Mouse (Mus musculus) intestine, postnatal 0 days (tissue): ENCODE measurements at regions not wholly inside any gene's neighbourhood (a gene's known extent, or its start where the extent isn't known, plus 50 kb on each side); places are given as distances from the start of the nearest gene placed in this dataset.

Experiments
- ATAC-seq: fragments of 200-750 bp; cut with Nextera tagmentation; 2 replicates; pipeline ENCODE4 v1.8.0; 2017; ENCODE audit warnings: mild to moderate bottlenecking, moderate TSS enrichment, moderate library complexity
- H3K27ac ChIP-seq: fragments of 300-500 bp; sonication (generic); 2 replicates; pipeline ENCODE4 v1.5.1; 2014; ENCODE audit warnings: mild to moderate bottlenecking, low read depth, low read length, moderate library complexity
- H3K27me3 ChIP-seq: fragments of 300-500 bp; sonication (generic); replicated peaks from 2 replicates; pipeline ENCODE4 v1.6.1; 2014; ENCODE audit warnings: low read length, mixed read lengths; ENCODE audit not compliant: control insufficient read depth, insufficient read depth
- H3K36me3 ChIP-seq: fragments of 300-500 bp; sonication (generic); 2 replicates; pipeline ENCODE4 v1.6.1; 2014; ENCODE audit warnings: mild to moderate bottlenecking, moderate library complexity; ENCODE audit not compliant: control insufficient read depth, insufficient read depth
- H3K4me1 ChIP-seq: fragments of 300-500 bp; sonication (generic); replicated peaks from 2 replicates; pipeline ENCODE4 v1.6.1; 2014; ENCODE audit warnings: antibody characterized with exemption, low read length, mixed read lengths; ENCODE audit not compliant: control insufficient read depth, insufficient read depth
- H3K4me2 ChIP-seq: fragments of 300-500 bp; sonication (generic); replicated peaks from 2 replicates; pipeline ENCODE4 v1.6.1; 2014; ENCODE audit warnings: low read depth, mild to moderate bottlenecking, moderate library complexity
- H3K4me3 ChIP-seq: fragments of 300-500 bp; sonication (generic); 2 replicates; pipeline ENCODE4 v1.5.1; 2014; ENCODE audit warnings: low read depth, low read length
- H3K9ac ChIP-seq: fragments of 300-500 bp; sonication (generic); 2 replicates; pipeline ENCODE4 v1.6.1; 2014; ENCODE audit warnings: mild to moderate bottlenecking, low read depth, low read length
- H3K9me3 ChIP-seq: fragments of 300-500 bp; sonication (generic); 2 replicates; pipeline ENCODE4 v1.6.1; 2016; ENCODE audit warnings: mixed run types; ENCODE audit not compliant: control insufficient read depth
- CTCF ChIP-seq: sonication (generic); IDR thresholded peaks from 2 replicates; pipeline ENCODE4 v1.5.1; 2016; ENCODE audit warnings: low read depth, mild to moderate bottlenecking, control low read depth, antibody characterized with exemption, moderate library complexity
- WGBS: fragments of 180-500 bp; shearing (Covaris S2); extraction: QIAGEN DNeasy Blood & Tissue Kit; methylation state at CpG from one replicate; pipeline ENCODE4 v1.1.7; 2014; 5-methylcytosine and 5-hydroxymethylcytosine counted together

GRCm38 (mm10) chr2:137574845-137575449 is 458.5 kb upstream of the Jag1 start:
- TF ChIP-seq CTCF = no peak
- Histone ChIP-seq H3K9ac (no peak overlapping the region), H3K4me2 (no peak overlapping the region), H3K4me3 (no peak overlapping the region), H3K9me3 (no peaks in the 10 kb centered on the region), H3K27me3 (no peaks in the 10 kb centered on the region), H3K4me1 (no peaks in the 10 kb centered on the region), H3K36me3 (no peaks in the 10 kb centered on the region), H3K27ac (no peak overlapping the region)
- ATAC-seq = no peak
- 43% methylated on average over 4 of the region's 4 CpGs for WGBS

- no peak overlapping the region for H3K9ac ChIP-seq
- no peak overlapping the region for H3K4me2 ChIP-seq
- 100% methylated on average over 1 of the region's 1 CpGs for WGBS
- no peak overlapping the region for H3K4me3 ChIP-seq
- H3K9me3 ChIP-seq = no peaks in the 10 kb centered on the region
- no peaks in the 10 kb centered on the region for H3K4me1 ChIP-seq
- H3K36me3 ChIP-seq = no peaks in the 10 kb centered on the region
- TF ChIP-seq CTCF = no peak
- ATAC-seq = no peak
- H3K27me3 ChIP-seq = no peaks in the 10 kb centered on the region
- no peak overlapping the region for H3K27ac ChIP-seq
Measured at GRCm38 (mm10) chr2:137571146-137571545, 454.7 kb upstream of the Jag1 start.

GRCm38 (mm10) chr2:137566619-137567018 is 450.2 kb upstream of the Jag1 start:
- WGBS = 95% methylated on average over 3 of the region's 3 CpGs
- H3K36me3 ChIP-seq = no peaks in the 10 kb centered on the region
- no peak overlapping the region for H3K27ac ChIP-seq
- H3K4me3 ChIP-seq = no peak overlapping the region
- no peak for TF ChIP-seq CTCF
- no peak for ATAC-seq
- H3K9ac ChIP-seq = no peak overlapping the region
- H3K9me3 ChIP-seq = no peaks in the 10 kb centered on the region
- no peaks in the 10 kb centered on the region for H3K27me3 ChIP-seq
- H3K4me1 ChIP-seq = no peaks in the 10 kb centered on the region
- H3K4me2 ChIP-seq = no peak overlapping the region

- 78% methylated on average over 5 of the region's 5 CpGs for WGBS
- Histone ChIP-seq H3K27ac (no peak overlapping the region), H3K4me3 (no peak overlapping the region), H3K4me2 (no peak overlapping the region), H3K27me3 (no peaks in the 10 kb centered on the region), H3K9ac (no peak overlapping the region), H3K4me1 (no peaks in the 10 kb centered on the region), H3K9me3 (no peaks in the 10 kb centered on the region), H3K36me3 (no peaks in the 10 kb centered on the region)
- no peak for ATAC-seq
- no peak for TF ChIP-seq CTCF
Measured at GRCm38 (mm10) chr2:137564064-137564624, 447.7 kb upstream of the Jag1 start.

GRCm38 (mm10) chr2:137560366-137560765 is 443.9 kb upstream of the Jag1 start:
- Histone ChIP-seq H3K9me3 (no peaks in the 10 kb centered on the region), H3K36me3 (no peaks in the 10 kb centered on the region), H3K27me3 (no peaks in the 10 kb centered on the region), H3K27ac (no peak overlapping the region), H3K4me2 (no peak overlapping the region), H3K4me1 (no peaks in the 10 kb centered on the region), H3K4me3 (no peak overlapping the region), H3K9ac (no peak overlapping the region)
- no peak for TF ChIP-seq CTCF
- no peak for ATAC-seq
- 61% methylated on average over 4 of the region's 4 CpGs for WGBS

GRCm38 (mm10) chr2:137553871-137554270 is 437.4 kb upstream of the Jag1 start:
- ATAC-seq = no peak
- 85% methylated on average over 2 of the region's 2 CpGs for WGBS
- Histone ChIP-seq H3K4me2 (no peak overlapping the region), H3K36me3 (no peaks in the 10 kb centered on the region), H3K27me3 (no peaks in the 10 kb centered on the region), H3K9ac (no peak overlapping the region), H3K4me3 (no peak overlapping the region), H3K27ac (no peak overlapping the region), H3K9me3 (no peaks in the 10 kb centered on the region), H3K4me1 (no peaks in the 10 kb centered on the region)
- no peak for TF ChIP-seq CTCF
